Mouse (Mus musculus) kidney, postnatal 4 days (tissue): ENCODE measurements around the gene Alox12.

ENCODE experiments used
- DNase-seq, 2 experiments: peaks; one replicate each; pipeline ENCODE4 v3.0.0; 2021; ENCODE audit warnings: mixed read lengths in 2 of 2

The Alox12 gene

GRCm38 (mm10) chr11:70254931-70255531 lies at the start of gene Alox12:
Gene Alox12, minus strand, starts transcription at chr11:70255353.
- peak; percentile 62 to 73 for DNase-seq

- no peak for DNase-seq
Observed at GRCm38 (mm10) chr11:70302293-70302692, 47.1 kb upstream of the Alox12 start.

- peak in 1 of 2 experiments; percentile 31 for DNase-seq
Observed at GRCm38 (mm10) chr11:70297836-70298454, 42.8 kb upstream of the Alox12 start.

- DNase-seq = no peak
Observed at GRCm38 (mm10) chr11:70297405-70297804, 42.3 kb upstream of the Alox12 start.

GRCm38 (mm10) chr11:70293881-70294280 lies 38.7 kb upstream of the Alox12 start:
- DNase-seq = no peak

- no peak for DNase-seq
Observed at GRCm38 (mm10) chr11:70291235-70291634, 36.1 kb upstream of the Alox12 start.

GRCm38 (mm10) chr11:70289236-70289635 lies 34.1 kb upstream of the Alox12 start:
- DNase-seq = peak in 1 of 2 experiments; percentile 33

GRCm38 (mm10) chr11:70288102-70288501 lies 32.9 kb upstream of the Alox12 start:
- no peak for DNase-seq

- DNase-seq = no peak
Observed at GRCm38 (mm10) chr11:70285686-70286085, 30.5 kb upstream of the Alox12 start.

GRCm38 (mm10) chr11:70284757-70285156 lies 29.6 kb upstream of the Alox12 start:
- no peak for DNase-seq

GRCm38 (mm10) chr11:70283666-70284065 lies 28.5 kb upstream of the Alox12 start:
- no peak for DNase-seq

- peak; percentile 56 to 70 for DNase-seq
Observed at GRCm38 (mm10) chr11:70280441-70280840, 25.3 kb upstream of the Alox12 start.

GRCm38 (mm10) chr11:70278961-70279360 lies 23.8 kb upstream of the Alox12 start:
- DNase-seq = no peak

GRCm38 (mm10) chr11:70271641-70272040 lies 16.5 kb upstream of the Alox12 start:
- no peak for DNase-seq

GRCm38 (mm10) chr11:70266405-70266804 lies 11.3 kb upstream of the Alox12 start:
- DNase-seq = no peak

- no peak for DNase-seq
Observed at GRCm38 (mm10) chr11:70265819-70266218, 10.7 kb upstream of the Alox12 start.

- no peak for DNase-seq
Observed at GRCm38 (mm10) chr11:70265252-70265651, 10.1 kb upstream of the Alox12 start.

- no peak for DNase-seq
Observed at GRCm38 (mm10) chr11:70259035-70259434, 3.9 kb upstream of the Alox12 start.

GRCm38 (mm10) chr11:70254337-70254736 lies 816 bp downstream of the Alox12 start:
- DNase-seq = peak in 1 of 2 experiments; percentile 22

GRCm38 (mm10) chr11:70251853-70252252 lies 3.3 kb downstream of the Alox12 start:
- no peak for DNase-seq

- DNase-seq = no peak
Observed at GRCm38 (mm10) chr11:70250150-70250549, 5.0 kb downstream of the Alox12 start.

- peak; percentile 73 to 74 for DNase-seq
Observed at GRCm38 (mm10) chr11:70247136-70247845, 7.9 kb downstream of the Alox12 start.

GRCm38 (mm10) chr11:70242591-70242990 lies 12.6 kb downstream of the Alox12 start:
- DNase-seq = no peak
